Mouse (Mus musculus): ENCODE results near the gene Slc38a5. TPM values are rescaled to one million over a fixed set of nuclear protein-coding genes. Genes with fewer than 3 reads are reported as not detected.

Slc38a5 gene
- total RNA-seq, 2 experiments from 2014 or later: 10.1 to 11.0 TPM

- no peak for DNase-seq (ENCODE audit: low spot score in 2 of 2)
Observed at GRCm38 (mm10) chrX:8288621-8289020, 17.7 kb downstream of the Slc38a5 start.

GRCm38 (mm10) chrX:8309302-8309701, 38.4 kb downstream of the Slc38a5 start:
- DNase-seq (ENCODE audit: low spot score in 2 of 2): no peak

- DNase-seq (ENCODE audit: low spot score in 2 of 2): peak; percentile 2 to 12
Observed at GRCm38 (mm10) chrX:8314905-8315304, 44.0 kb downstream of the Slc38a5 start.

GRCm38 (mm10) chrX:8327124-8327523, 56.2 kb downstream of the Slc38a5 start, which contains the start of gene Ssxb10:
TSS of gene Ssxb10 (plus strand) at chrX:8327424.
- DNase-seq (ENCODE audit: low spot score in 2 of 2): no peak

Other genes with a start within 250 kb of the Slc38a5 start
- gene Suv39h1, start 196.4 kb upstream of the Slc38a5 start, total RNA-seq (2021): 10 to 100 TPM; 25.0 to 28.2 TPM
- gene Was, start 180.6 kb upstream of the Slc38a5 start, total RNA-seq (2021): 1 to 10 TPM; 2.0 to 2.2 TPM
- gene Wdr13, start 138.2 kb upstream of the Slc38a5 start, total RNA-seq (2021): 100 to 1,000 TPM; 214 to 218 TPM
- 100 to 1,000 TPM; 193 to 258 TPM for gene Rbm3, start 125.3 kb upstream of the Slc38a5 start, total RNA-seq (2021)
- 10 to 100 TPM; 12.7 to 15.8 TPM for gene Tbc1d25, start 95.0 kb upstream of the Slc38a5 start, total RNA-seq (2021)
- gene Ebp, start 77.6 kb upstream of the Slc38a5 start, total RNA-seq (2021): 10 to 100 TPM; 30.5 to 42.9 TPM
- 10 to 100 TPM; 87.1 to 91.3 TPM for gene Porcn, start 64.6 kb upstream of the Slc38a5 start, total RNA-seq (2021)
- 10 to 100 TPM; 23.5 to 25.3 TPM for gene Ftsj1, start 18.7 kb upstream of the Slc38a5 start, total RNA-seq (2021)
- gene Ssxb10, start 56.3 kb downstream of the Slc38a5 start, total RNA-seq (2021): not detected
- not detected for gene Ssxb9, start 95.8 kb downstream of the Slc38a5 start, total RNA-seq (2021)
- not detected for gene Ssxb1, start 142.2 kb downstream of the Slc38a5 start, total RNA-seq (2021)
- gene Ssxb2, start 190.6 kb downstream of the Slc38a5 start, total RNA-seq (2021): not detected

Data from layer of hippocampus, postnatal 14 days (tissue).